Mouse (Mus musculus) myocyte (in vitro differentiated cells): ENCODE data around the gene Nsun7.

Experiments
- MAX ChIP-seq: IDR thresholded peaks from one replicate; pipeline ENCODE4 v1.6.1; 2011; ENCODE audit warnings: low read depth, mild to moderate bottlenecking, control low read depth
- MYOD1 ChIP-seq, 3 experiments: IDR thresholded peaks; one replicate each; pipeline ENCODE4 v1.6.1; 2011; ENCODE audit warnings: control low read depth in 2 of 3, low read depth in 2 of 3, mild to moderate bottlenecking in 2 of 3, moderate library complexity in 1 of 3; ENCODE audit not compliant: insufficient read length in 2 of 3, control insufficient read depth in 1 of 3
- POLR2A ChIP-seq: IDR thresholded peaks from one replicate; pipeline ENCODE4 v1.6.1; 2011; ENCODE audit warnings: low read depth, mild to moderate bottlenecking, control low read depth, moderate library complexity; ENCODE audit not compliant: insufficient read length
- POLR2AphosphoS2 ChIP-seq: IDR thresholded peaks from one replicate; pipeline ENCODE4 v1.6.1; 2011; ENCODE audit warnings: low read depth, control low read depth; ENCODE audit not compliant: insufficient read length
- REST ChIP-seq: IDR thresholded peaks from one replicate; pipeline ENCODE4 v1.6.1; 2011; ENCODE audit warnings: mild to moderate bottlenecking, control low read depth, moderate library complexity; ENCODE audit not compliant: insufficient read depth, insufficient read length
- TCF12 ChIP-seq: IDR thresholded peaks from one replicate; pipeline ENCODE4 v1.6.1; 2011; ENCODE audit warnings: mild to moderate bottlenecking, control low read depth; ENCODE audit not compliant: poor library complexity, insufficient read depth, severe bottlenecking
- USF1 ChIP-seq: IDR thresholded peaks from one replicate; pipeline ENCODE4 v1.6.1; 2011; ENCODE audit warnings: low read depth, mild to moderate bottlenecking, control low read depth, moderate library complexity

DNA sequence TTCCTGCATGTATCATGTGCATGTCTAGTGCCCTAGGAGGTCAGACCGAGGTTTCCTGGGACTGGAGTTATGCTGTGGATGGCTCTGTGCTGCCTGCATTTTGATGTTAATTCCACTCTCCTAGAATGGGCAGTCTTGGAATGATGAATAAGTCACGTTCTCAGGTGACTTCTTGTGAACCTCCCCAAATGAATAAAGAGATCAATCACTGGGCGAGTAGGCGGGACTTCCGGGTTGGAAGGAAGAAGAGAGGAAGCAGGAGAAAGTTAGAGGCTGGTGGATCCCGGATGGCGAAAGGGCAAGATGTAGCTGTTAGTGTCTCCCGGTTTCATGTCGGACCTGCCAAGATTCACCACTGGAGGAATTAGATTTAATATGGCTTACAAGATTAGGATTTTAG lies 82.6 kb downstream of the Nsun7 start:
- TF ChIP-seq POLR2A (no peak), TCF12 (no peak), MYOD1 (IDR thresholded peaks at IDR 0.05; ENCODE audit: control insufficient read depth in 1 of 3, insufficient read length in 2 of 3, low read depth in 2 of 3) (no peak), MAX (no peak), POLR2AphosphoS2 (no peak), USF1 (no peak), REST (no peak)
